Mouse (Mus musculus): ENCODE measurements around the gene Nptxr.

GRCm38 (mm10) chr15:79825146-79825825 is 20.7 kb upstream of the Nptxr start:
- TF ChIP-seq GATA1 (IDR thresholded peaks at IDR 0.05; ENCODE audit: borderline replicate concordance, low read length) (no peak), FLI1 (IDR thresholded peaks at IDR 0.05; ENCODE audit: low read length) (no peak)

All from megakaryocyte, embryonic 14.5 days (primary cell).